Mouse (Mus musculus) liver, embryonic 14.5 days (tissue): Measurements from ENCODE around the gene Senp2.

Experiments used
- CTCF ChIP-seq: IDR thresholded peaks from 2 replicates; pipeline ENCODE4 v1.5.1; 2016; ENCODE audit warnings: antibody characterized with exemption, low read depth, control low read depth
- EP300 ChIP-seq: IDR thresholded peaks from 2 replicates; pipeline ENCODE4 v1.6.1; 2016; ENCODE audit warnings: antibody characterized with exemption, low read depth

DNA sequence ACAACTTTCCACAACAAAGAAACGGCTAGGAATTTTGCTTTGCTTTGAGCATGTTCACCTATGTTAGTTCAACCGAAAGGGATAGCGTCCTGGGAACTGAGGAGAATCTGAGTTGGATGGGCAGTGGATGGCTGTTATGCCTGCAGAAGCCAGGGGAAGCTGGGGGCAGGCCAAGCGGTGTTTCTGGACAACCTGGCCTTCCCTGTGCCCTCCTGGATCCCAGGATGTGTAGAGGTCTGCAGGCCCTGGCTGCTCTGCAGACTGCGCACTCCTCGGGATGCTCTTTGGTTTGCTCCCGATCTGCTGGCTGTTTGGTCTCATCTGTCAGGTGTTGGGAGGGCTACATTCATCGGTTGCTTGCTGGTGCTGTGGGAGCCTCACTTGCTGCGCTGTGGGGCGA is 51.1 kb downstream of the Senp2 start:
- no peak for TF ChIP-seq EP300
- no peak for TF ChIP-seq CTCF
